Mouse (Mus musculus) adrenal gland, adult 8-10 months (tissue): ENCODE results near the gene Lcn5. TPM values are rescaled to one million over a fixed set of nuclear protein-coding genes. Genes with fewer than 3 reads are reported as not detected.

Experiments
- DNase-seq: peaks from one replicate; pipeline ENCODE4 v3.0.0; 2022
- total RNA-seq, 4 experiments: library from RNA; stranded (reverse); gene quantifications; 2 replicates each; pipeline ENCODE4 v1.2.4; 2022

Lcn5 gene
- total RNA-seq = not detected

GRCm38 (mm10) chr2:25657652-25658051 lies at the start of gene Lcn5:
TSS of gene Lcn5 (plus strand) at chr2:25657952.
- DNase-seq = no peak

- DNase-seq = no peak
Observed at GRCm38 (mm10) chr2:25608671-25609070, 49.1 kb upstream of the Lcn5 start.

- DNase-seq = no peak
Observed at GRCm38 (mm10) chr2:25616398-25616797, 41.4 kb upstream of the Lcn5 start.

- DNase-seq = no peak
Observed at GRCm38 (mm10) chr2:25617578-25617977, 40.2 kb upstream of the Lcn5 start, which contains the start of gene Ccdc183. TSS of gene Ccdc183 (minus strand) at chr2:25617678.

GRCm38 (mm10) chr2:25620386-25620785 lies 37.4 kb upstream of the Lcn5 start:
- DNase-seq = no peak

- DNase-seq = no peak
Observed at GRCm38 (mm10) chr2:25620852-25621228, 36.9 kb upstream of the Lcn5 start.

GRCm38 (mm10) chr2:25621229-25622200 lies 36.2 kb upstream of the Lcn5 start, which contains the start of gene Tmem141:
TSS of gene Tmem141 (minus strand) at chr2:25622005.
- DNase-seq = peak; percentile 90

- DNase-seq = no peak
Observed at GRCm38 (mm10) chr2:25625986-25626385, 31.8 kb upstream of the Lcn5 start.

GRCm38 (mm10) chr2:25627811-25628210 lies 29.9 kb upstream of the Lcn5 start, which contains the start of gene Fcna:
TSS of gene Fcna (minus strand) at chr2:25628030.
- no peak for DNase-seq

GRCm38 (mm10) chr2:25628738-25629137 lies 29.0 kb upstream of the Lcn5 start:
- no peak for DNase-seq

GRCm38 (mm10) chr2:25633616-25634015 lies 24.1 kb upstream of the Lcn5 start:
- DNase-seq = peak; percentile 72

GRCm38 (mm10) chr2:25634046-25634445 lies 23.7 kb upstream of the Lcn5 start:
- no peak for DNase-seq

- no peak for DNase-seq
Observed at GRCm38 (mm10) chr2:25639890-25640289, 17.9 kb upstream of the Lcn5 start.

GRCm38 (mm10) chr2:25652902-25653301 lies 4.8 kb upstream of the Lcn5 start, which contains the start of gene Lcn8:
TSS of gene Lcn8 (plus strand) at chr2:25653120.
- DNase-seq = no peak

- no peak for DNase-seq
Observed at GRCm38 (mm10) chr2:25654502-25654901, 3.2 kb upstream of the Lcn5 start.

- DNase-seq = no peak
Observed at GRCm38 (mm10) chr2:25656691-25657090, 1.1 kb upstream of the Lcn5 start.

- no peak for DNase-seq
Observed at GRCm38 (mm10) chr2:25657246-25657645, 506 bp upstream of the Lcn5 start.

GRCm38 (mm10) chr2:25660279-25660678 lies 2.5 kb downstream of the Lcn5 start:
- peak; percentile 41 for DNase-seq

- no peak for DNase-seq
Observed at GRCm38 (mm10) chr2:25661245-25661970, 3.7 kb downstream of the Lcn5 start.

GRCm38 (mm10) chr2:25663511-25663910 lies 5.8 kb downstream of the Lcn5 start:
- peak; percentile 38 for DNase-seq

- DNase-seq = no peak
Observed at GRCm38 (mm10) chr2:25664125-25664524, 6.4 kb downstream of the Lcn5 start.

GRCm38 (mm10) chr2:25666516-25666915 lies 8.8 kb downstream of the Lcn5 start:
- DNase-seq = no peak

GRCm38 (mm10) chr2:25676486-25676885 lies 18.7 kb downstream of the Lcn5 start, which contains the start of gene Lcn6:
TSS of gene Lcn6 (plus strand) at chr2:25676786.
- no peak for DNase-seq
